In genomic region chr10:18236328-18236927, GRCm38 (mm10) we compare ENCODE assay signal across 15 mouse cellular contexts. TPM values are rescaled to one million over a fixed set of nuclear protein-coding genes. Genes with fewer than 3 reads are reported as not detected.
DNase-seq lines count a peak whose midpoint lies in the region; ATAC-seq and TF ChIP-seq lines count a peak whose summit lies in the region.
"Had no signal": no experiment of that assay in that cellular context is flagged by ENCODE, and none has a peak within 500 bp of the region (broad histone marks: within the 10 kb centered on the region; RNA-seq: fewer than 3 reads in every experiment).

No protein-coding gene starts in this region.

- no peak overlapping the region for H3K27ac ChIP-seq in intestine, postnatal 0 days (ENCODE audit: low read depth, low read length)
- no peak overlapping the region for H3K27ac ChIP-seq in intestine, embryonic 15.5 days
- no peak overlapping the region for H3K27ac ChIP-seq in midbrain, embryonic 14.5 days (replicated peaks; ENCODE audit: low read depth, low read length)
- no peak overlapping the region for H3K27ac ChIP-seq in midbrain, embryonic 16.5 days (ENCODE audit: low read length)
- H3K27ac ChIP-seq in forebrain, embryonic 12.5 days, result no peak overlapping the region
- H3K27ac ChIP-seq: neural tube, embryonic 13.5 days had no signal

- H3K36me3 ChIP-seq in intestine, postnatal 0 days (ENCODE audit: control insufficient read depth, insufficient read depth), result no peaks in the 10 kb centered on the region
- no peaks in the 10 kb centered on the region for H3K36me3 ChIP-seq in intestine, embryonic 15.5 days
- H3K36me3 ChIP-seq in midbrain, embryonic 14.5 days (ENCODE audit: control insufficient read depth, insufficient read depth, low read length), result no peaks in the 10 kb centered on the region
- no peaks in the 10 kb centered on the region for H3K36me3 ChIP-seq in midbrain, embryonic 16.5 days (ENCODE audit: control insufficient read depth, insufficient read depth, low read length)
- H3K36me3 ChIP-seq in forebrain, embryonic 12.5 days (replicated peaks), result no peaks in the 10 kb centered on the region
- H3K36me3 ChIP-seq: heart, embryonic 12.5 days; neural tube, embryonic 13.5 days had no signal

- H3K4me2 ChIP-seq in intestine, postnatal 0 days (replicated peaks; ENCODE audit: low read depth), result no peak overlapping the region
- no peak overlapping the region for H3K4me2 ChIP-seq in intestine, embryonic 15.5 days (replicated peaks)
- no peak overlapping the region for H3K4me2 ChIP-seq in midbrain, embryonic 14.5 days (ENCODE audit: low read length)
- H3K4me2 ChIP-seq in midbrain, embryonic 16.5 days (ENCODE audit: low read length), result no peak overlapping the region
- no peak overlapping the region for H3K4me2 ChIP-seq in forebrain, embryonic 12.5 days

- peak; percentile 10 for DNase-seq in midbrain, embryonic 14.5 days
- peak; percentile 40 for DNase-seq in MN1 (ENCODE audit: low spot score)
- peak; percentile 7 for DNase-seq in naive thymus-derived CD4-positive, alpha-beta T cell, adult 2 months (ENCODE audit: low read depth)
- DNase-seq in embryo, embryonic 9.5 days (ENCODE audit: extremely low spot score), result no peak
- DNase-seq: kidney, adult 18-20 months; lung, embryonic 14.5 days; thymus, postnatal 14 days had no signal

- 77% methylated on average over 5 of the region's 5 CpGs for WGBS in intestine, postnatal 0 days
- 81% methylated on average over 5 of the region's 5 CpGs for WGBS in intestine, embryonic 15.5 days
- 76% methylated on average over 5 of the region's 5 CpGs for WGBS in midbrain, embryonic 14.5 days
- 85% methylated on average over 5 of the region's 5 CpGs for WGBS in midbrain, embryonic 16.5 days
- WGBS in forebrain, embryonic 12.5 days, result 82% methylated on average over 5 of the region's 5 CpGs

- no peak overlapping the region for H3K9ac ChIP-seq in intestine, postnatal 0 days (ENCODE audit: low read depth, low read length)
- H3K9ac ChIP-seq in intestine, embryonic 15.5 days, result no peak overlapping the region
- no peak overlapping the region for H3K9ac ChIP-seq in midbrain, embryonic 14.5 days (replicated peaks; ENCODE audit: low read length)
- no peak overlapping the region for H3K9ac ChIP-seq in midbrain, embryonic 16.5 days (ENCODE audit: low read depth, low read length)
- H3K9ac ChIP-seq in forebrain, embryonic 12.5 days, result no peak overlapping the region
- H3K9ac ChIP-seq: heart, embryonic 12.5 days; lung, embryonic 14.5 days had no signal

- 0 out of 2 replicates have a peak, but pooled peaks cover 5% of the 10 kb centered on the region for H3K4me1 ChIP-seq in intestine, postnatal 0 days (replicated peaks; ENCODE audit: control insufficient read depth, insufficient read depth, low read length)
- 0 out of 2 replicates have a peak, but pooled peaks cover 4% of the 10 kb centered on the region for H3K4me1 ChIP-seq in intestine, embryonic 15.5 days (replicated peaks)
- no peaks in the 10 kb centered on the region; the same call in 1 of the 2 replicates for H3K4me1 ChIP-seq in midbrain, embryonic 14.5 days (ENCODE audit: control insufficient read depth, insufficient read depth, low read length)
- peaks cover 7% of the 10 kb centered on the region for H3K4me1 ChIP-seq in midbrain, embryonic 16.5 days (ENCODE audit: control insufficient read depth, insufficient read depth, low read length)
- peaks cover 6% of the 10 kb centered on the region; the same call in 1 of the 2 replicates for H3K4me1 ChIP-seq in forebrain, embryonic 12.5 days

- H3K27me3 ChIP-seq in intestine, postnatal 0 days (replicated peaks; ENCODE audit: control insufficient read depth, insufficient read depth, low read length), result no peaks in the 10 kb centered on the region
- H3K27me3 ChIP-seq in intestine, embryonic 15.5 days (replicated peaks), result no peaks in the 10 kb centered on the region
- no peaks in the 10 kb centered on the region for H3K27me3 ChIP-seq in midbrain, embryonic 14.5 days (ENCODE audit: control insufficient read depth, insufficient read depth, low read length)
- no peaks in the 10 kb centered on the region for H3K27me3 ChIP-seq in midbrain, embryonic 16.5 days (ENCODE audit: control insufficient read depth, insufficient read depth, low read depth, low read length)
- no peaks in the 10 kb centered on the region for H3K27me3 ChIP-seq in forebrain, embryonic 12.5 days
- H3K27me3 ChIP-seq: heart, embryonic 12.5 days; neural tube, embryonic 13.5 days had no signal

- no peak for ATAC-seq in intestine, postnatal 0 days
- no peak for ATAC-seq in intestine, embryonic 15.5 days
- ATAC-seq in midbrain, embryonic 14.5 days (ENCODE audit: low FRiP score, low TSS enrichment), result no peak
- no peak for ATAC-seq in midbrain, embryonic 16.5 days
- ATAC-seq in forebrain, embryonic 12.5 days (ENCODE audit: low FRiP score), result no peak

- TF ChIP-seq CTCF in intestine, postnatal 0 days (IDR thresholded peaks at IDR 0.05; ENCODE audit: low read depth), result peak; percentile 47; the same call in 1 of the 2 replicates

- H3K9me3 ChIP-seq in intestine, postnatal 0 days (ENCODE audit: control insufficient read depth), result no peaks in the 10 kb centered on the region
- H3K9me3 ChIP-seq in intestine, embryonic 15.5 days, result no peaks in the 10 kb centered on the region
- H3K9me3 ChIP-seq in midbrain, embryonic 14.5 days (ENCODE audit: control insufficient read depth, low read length), result no peaks in the 10 kb centered on the region
- H3K9me3 ChIP-seq in midbrain, embryonic 16.5 days (replicated peaks; ENCODE audit: control insufficient read depth, low read length, poor library complexity, severe bottlenecking), result no peaks in the 10 kb centered on the region
- H3K9me3 ChIP-seq in forebrain, embryonic 12.5 days, result no peaks in the 10 kb centered on the region
- H3K9me3 ChIP-seq: heart, embryonic 12.5 days; neural tube, embryonic 13.5 days had no signal

- H3K4me3 ChIP-seq in intestine, postnatal 0 days (ENCODE audit: low read depth, low read length), result no peak overlapping the region
- no peak overlapping the region for H3K4me3 ChIP-seq in intestine, embryonic 15.5 days (replicated peaks)
- no peak overlapping the region for H3K4me3 ChIP-seq in midbrain, embryonic 14.5 days (replicated peaks; ENCODE audit: low read depth, low read length)
- H3K4me3 ChIP-seq in midbrain, embryonic 16.5 days (ENCODE audit: low read depth, low read length), result no peak overlapping the region
- no peak overlapping the region for H3K4me3 ChIP-seq in forebrain, embryonic 12.5 days (replicated peaks)

RNA-seq across cellular contexts. Expression of gene Ccdc28a, which starts 1.6 kb away (rescaled TPM):
- polyA plus RNA-seq in intestine, postnatal 0 days (2015; fragmentation: Nextera tagmentation; extraction: Ambion mirVana), result 36.6 and 37.5 TPM in 2 replicates
- polyA plus RNA-seq in intestine, embryonic 15.5 days (2015; fragmentation: Nextera tagmentation; extraction: Ambion mirVana), result 22.1 and 24.6 TPM in 2 replicates
- polyA plus RNA-seq in midbrain, embryonic 14.5 days (2014; fragmentation: Nextera tagmentation; extraction: Ambion mirVana), result 7.9 and 8.3 TPM in 2 replicates
- 5.3 and 7.3 TPM in 2 replicates for polyA plus RNA-seq in midbrain, embryonic 16.5 days (2015; fragmentation: Nextera tagmentation; extraction: Ambion mirVana)
- 6.1 and 7.3 TPM in 2 replicates for polyA plus RNA-seq in forebrain, embryonic 12.5 days (2016; fragmentation: Nextera tagmentation; extraction: Ambion mirVana)

RNA-seq across cellular contexts. Expression of gene Ect2l, which starts 25.7 kb away (rescaled TPM):
- 0.24 and 0.35 TPM in 2 replicates for polyA plus RNA-seq in intestine, postnatal 0 days (2015; fragmentation: Nextera tagmentation; extraction: Ambion mirVana)
- 0.11 TPM in 1 of 2 replicates, not detected in the other for polyA plus RNA-seq in intestine, embryonic 15.5 days (2015; fragmentation: Nextera tagmentation; extraction: Ambion mirVana)
- 0.25 and 0.73 TPM in 2 replicates for polyA plus RNA-seq in midbrain, embryonic 14.5 days (2014; fragmentation: Nextera tagmentation; extraction: Ambion mirVana)
- polyA plus RNA-seq in midbrain, embryonic 16.5 days (2015; fragmentation: Nextera tagmentation; extraction: Ambion mirVana), result 0.32 and 0.33 TPM in 2 replicates
- polyA plus RNA-seq in forebrain, embryonic 12.5 days (2016; fragmentation: Nextera tagmentation; extraction: Ambion mirVana), result 0.41 TPM in 2 replicates
- polyA plus RNA-seq: erythroblast, embryonic 14.5 days; liver, adult 2 months; lung, embryonic 14.5 days had no signal
